Mouse (Mus musculus) fibroblast of lung, adult 2 months (primary cell): ENCODE data around the gene Zic2.

ENCODE experiments used
- DNase-seq: peaks from one replicate; pipeline ENCODE4 v3.0.0-alpha.2; 2011; ENCODE audit warnings: low read depth

Zic2 gene

DNA sequence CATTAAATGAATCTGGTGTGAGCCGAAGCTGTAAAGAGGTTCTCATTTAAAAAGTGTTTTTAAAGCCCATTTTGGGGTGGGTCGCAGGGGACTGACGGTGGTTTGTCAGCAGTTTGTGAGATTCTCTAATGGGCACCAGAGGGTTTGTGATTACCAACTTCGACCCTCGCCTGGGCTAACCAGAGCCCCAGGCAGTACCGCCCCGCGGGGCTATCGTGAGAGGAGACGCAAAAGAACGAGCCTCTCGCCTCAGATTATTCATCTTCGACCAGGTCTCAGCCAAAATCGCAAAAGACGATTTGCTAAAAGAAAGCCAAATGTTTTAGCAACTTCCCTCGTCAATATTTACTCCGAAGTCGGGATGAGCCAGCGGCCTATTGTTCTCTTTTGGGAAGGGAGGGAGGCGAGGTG is 2.0 kb downstream of the Zic2 start:
- no peak for DNase-seq

DNA sequence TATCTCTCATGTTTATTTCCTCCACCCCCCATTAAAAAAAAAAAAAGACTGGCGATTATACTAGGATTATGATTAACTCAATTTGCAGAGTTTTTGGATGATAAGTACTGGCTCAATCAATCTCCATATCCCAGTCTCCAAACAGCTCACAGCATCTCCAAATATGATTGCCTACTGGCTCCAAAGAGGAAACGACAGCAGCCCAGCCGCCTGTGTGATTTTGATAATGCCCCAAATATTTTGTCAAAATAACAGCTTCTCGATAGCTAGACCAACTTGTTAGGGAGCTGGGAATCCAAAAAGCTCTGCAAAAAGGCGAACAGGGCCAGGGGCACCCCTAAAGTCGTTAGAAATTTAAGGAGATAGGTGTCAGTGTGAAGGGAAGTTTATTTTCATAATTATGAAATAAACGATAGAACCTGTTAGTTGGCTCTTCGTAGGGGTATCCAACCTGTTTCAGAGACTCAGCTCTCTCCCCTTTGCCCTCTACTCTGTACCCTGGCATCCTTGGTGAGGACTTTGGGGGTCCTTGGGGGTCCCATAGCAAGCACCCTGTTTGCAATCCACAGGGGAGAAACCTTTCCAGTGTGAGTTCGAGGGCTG is 2.8 kb downstream of the Zic2 start:
- no peak for DNase-seq

DNA sequence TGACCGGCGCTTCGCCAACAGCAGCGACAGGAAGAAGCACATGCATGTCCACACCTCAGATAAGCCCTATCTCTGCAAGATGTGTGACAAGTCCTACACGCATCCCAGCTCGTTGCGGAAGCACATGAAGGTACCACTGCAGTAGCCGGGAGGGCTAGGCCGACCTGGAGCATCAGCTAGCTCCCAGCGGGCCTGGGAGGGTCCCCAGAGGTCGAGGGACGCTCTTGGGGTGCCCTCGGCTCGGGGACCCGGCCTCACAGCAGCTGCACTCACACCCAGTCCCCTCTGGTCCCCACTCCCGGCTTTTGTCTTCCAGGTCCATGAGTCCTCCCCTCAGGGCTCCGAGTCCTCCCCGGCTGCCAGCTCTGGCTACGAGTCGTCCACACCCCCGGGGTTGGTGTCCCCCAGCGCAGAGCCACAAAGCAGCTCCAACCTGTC is 3.4 kb downstream of the Zic2 start:
- DNase-seq, result no peak

DNA sequence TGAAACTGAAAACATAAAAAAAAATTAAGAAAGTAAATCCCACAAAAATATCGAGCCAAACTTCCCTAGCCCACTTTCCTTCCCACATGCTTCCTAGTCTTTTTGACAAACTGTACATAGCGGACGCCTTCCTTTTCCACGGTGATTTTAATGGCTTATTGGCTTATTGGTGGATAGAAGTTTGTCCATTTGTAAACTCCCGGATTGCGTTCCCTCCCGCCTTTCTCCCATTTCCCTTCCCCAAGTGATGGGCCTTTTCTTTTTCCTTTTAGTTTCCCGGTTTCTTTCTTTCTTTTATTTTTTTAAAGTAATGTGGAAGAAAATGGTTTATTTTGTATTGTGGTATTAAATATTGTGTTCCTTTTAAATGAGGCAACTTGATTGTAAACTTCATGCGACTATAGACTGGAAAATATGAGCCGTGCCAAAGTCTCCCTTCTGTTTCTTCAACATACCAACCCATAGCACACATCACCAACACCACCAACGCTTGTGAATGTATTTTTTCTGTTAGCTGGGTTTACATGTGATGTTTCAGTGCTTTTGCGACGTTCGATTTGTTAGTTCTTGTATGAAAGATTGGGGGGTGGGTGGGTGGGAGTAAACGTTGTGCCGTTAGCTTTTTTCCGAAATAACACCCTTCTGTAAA is 4.3 kb downstream of the Zic2 start:
- DNase-seq, result no peak

DNA sequence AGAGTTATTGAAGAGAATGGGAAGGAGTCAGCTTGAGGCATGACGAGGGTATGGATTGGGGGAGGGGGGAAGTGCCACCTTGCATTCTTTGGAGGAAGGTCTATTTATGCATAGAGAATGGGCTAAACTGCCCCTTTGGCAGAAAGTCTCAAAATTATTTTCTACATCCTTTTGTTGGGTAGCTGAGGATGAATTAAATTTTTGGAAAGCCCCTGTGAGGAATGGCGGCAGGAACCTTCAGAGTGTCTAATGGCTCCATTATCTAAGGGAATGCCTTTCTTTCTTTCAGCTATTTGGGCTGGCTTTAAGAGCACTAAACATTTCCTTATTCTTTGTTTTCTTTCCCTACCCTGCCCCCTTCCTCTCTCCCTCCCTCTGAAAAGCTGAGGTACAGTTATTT is 5.1 kb downstream of the Zic2 start:
- DNase-seq, result no peak

DNA sequence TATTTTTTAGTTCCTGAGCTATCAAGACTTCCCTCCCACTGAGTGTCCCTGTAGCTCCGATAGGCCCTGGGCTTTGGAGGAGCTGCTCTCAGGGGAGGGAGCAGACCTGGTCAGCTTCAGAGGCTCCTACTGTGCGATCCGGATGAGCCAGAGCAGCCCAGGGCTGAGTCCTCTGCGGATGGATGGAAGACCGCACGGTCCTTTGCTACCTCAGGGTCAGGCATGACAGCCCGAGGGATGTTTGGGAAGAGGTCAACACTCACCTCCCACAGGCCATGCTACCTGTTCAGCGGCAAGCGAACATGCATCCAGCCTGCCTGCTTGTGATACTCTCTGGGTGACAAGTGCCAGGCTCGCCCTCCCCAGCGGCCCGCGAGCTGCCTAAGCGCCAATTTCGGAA is 5.9 kb downstream of the Zic2 start:
- DNase-seq, result no peak

DNA sequence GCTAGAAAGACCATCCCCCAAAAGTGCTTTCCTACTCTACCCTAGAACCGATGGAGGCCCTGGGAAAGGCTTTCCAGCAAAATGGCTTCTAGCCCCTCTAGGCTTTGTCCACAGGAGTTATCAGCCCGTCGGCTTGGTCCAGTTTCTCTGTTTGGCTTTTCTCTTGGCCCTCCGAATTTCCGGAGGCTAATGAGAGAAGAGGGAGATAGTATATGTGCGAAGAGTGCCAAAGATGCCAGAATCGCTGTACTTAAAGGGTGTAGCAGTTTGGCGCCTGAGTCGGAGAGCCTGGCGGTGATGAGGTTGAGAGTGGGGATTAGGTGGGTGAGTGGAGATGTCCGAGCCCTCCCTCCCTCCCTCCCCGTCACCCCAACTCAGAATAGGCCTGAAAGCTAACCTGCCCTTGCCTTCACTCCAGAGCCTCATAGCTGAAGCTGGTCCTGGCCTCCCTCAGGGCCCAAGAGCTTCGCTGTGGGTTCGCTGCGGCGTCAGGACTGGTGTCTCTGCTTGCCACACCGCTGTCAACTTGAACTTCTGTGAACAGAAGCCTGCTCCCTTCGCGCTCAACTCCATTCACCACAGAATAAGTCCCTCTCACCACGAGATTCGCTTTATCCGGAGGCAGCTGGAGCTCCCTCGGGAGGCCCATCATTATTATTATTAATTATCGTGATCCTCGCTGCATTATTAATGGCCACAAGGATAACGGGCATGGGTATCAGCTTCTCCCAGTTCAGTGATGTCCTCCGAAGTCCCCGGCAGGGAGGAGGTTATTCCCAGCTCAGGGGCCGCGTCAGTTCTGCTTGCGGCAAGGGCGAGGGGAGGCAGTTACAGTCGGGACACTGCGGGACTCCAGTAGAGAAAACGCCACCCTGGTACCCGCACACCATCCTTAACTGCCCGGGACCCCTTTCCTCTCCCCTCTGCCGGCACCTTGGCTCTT is 7.1 kb downstream of the Zic2 start:
- DNase-seq, result no peak

DNA sequence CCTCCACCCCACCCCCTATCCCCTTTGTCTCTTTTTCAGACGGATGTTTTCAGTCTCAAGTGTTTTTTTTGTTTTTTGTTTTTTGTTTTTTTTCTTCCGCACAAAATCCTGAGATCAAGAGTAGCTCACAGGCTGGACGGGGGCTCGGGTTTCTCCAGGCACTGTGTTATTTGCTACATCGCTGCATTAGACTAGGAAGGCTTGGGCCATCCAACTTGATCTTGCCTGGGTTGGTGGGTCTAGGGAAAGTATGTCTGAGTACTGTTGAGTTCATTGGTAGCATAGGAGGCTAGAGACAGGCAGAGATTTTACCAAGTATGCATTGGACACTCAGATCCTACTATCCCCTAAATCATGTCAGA is 7.8 kb downstream of the Zic2 start:
- DNase-seq, result no peak

DNA sequence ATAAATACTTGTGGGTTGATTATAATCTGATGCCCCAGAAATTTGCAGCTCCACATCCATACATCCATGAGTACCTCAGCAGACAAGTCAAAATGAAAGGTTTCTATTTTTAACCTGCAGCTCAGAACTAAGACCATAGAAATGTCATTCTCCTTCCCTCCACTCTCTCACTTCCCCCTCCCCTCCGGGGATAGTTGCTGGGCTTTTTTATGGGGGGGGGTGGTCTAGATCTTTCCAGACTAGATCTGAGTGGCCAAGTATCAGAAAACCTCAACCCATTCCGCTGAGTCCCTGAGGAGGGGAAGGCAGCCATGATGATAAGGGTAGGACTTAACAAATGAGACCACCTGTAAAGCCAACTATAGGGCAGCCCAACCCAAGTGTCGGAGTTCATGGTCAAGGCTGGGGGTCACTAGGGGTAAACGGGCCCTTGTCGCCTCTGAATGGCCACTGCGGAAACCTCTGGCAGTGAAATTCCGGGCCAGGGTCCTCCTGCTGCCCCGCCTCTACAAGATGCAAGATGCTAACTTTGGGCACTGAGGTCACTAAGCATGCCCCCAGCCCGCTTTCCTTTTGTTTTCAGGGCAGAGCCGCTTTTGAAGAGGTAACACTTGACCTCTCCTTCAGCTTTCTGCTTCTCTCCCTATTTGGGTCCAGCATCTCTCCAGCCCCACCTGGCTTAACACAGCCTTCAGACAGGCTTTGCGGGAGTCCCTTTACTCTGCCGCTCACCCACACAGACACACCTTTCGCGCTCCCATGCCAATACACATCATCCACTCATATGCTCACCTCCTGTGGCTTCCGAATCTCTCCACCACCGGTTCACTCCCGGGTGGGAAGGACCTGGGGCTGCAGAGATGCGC is 8.6 kb downstream of the Zic2 start:
- no peak for DNase-seq

DNA sequence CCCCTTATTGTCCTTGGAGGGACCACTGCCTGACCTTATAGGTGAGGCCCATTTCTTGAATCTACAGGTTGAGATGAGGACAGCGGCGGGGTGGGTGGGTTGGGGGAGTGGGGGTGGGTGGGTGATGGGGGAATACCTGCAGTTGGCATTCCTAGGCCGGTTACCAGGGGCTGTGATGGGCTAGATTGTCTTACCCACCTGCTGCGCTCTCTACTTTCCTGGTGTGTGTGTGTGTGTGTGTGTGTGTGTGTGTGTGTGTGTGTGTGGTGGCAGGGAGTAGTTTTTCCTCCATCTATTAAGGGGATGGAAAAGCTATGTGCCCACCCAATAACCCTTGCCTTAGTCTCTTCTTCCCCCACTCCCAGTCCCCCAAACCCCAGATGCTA is 9.2 kb downstream of the Zic2 start:
- no peak for DNase-seq

DNA sequence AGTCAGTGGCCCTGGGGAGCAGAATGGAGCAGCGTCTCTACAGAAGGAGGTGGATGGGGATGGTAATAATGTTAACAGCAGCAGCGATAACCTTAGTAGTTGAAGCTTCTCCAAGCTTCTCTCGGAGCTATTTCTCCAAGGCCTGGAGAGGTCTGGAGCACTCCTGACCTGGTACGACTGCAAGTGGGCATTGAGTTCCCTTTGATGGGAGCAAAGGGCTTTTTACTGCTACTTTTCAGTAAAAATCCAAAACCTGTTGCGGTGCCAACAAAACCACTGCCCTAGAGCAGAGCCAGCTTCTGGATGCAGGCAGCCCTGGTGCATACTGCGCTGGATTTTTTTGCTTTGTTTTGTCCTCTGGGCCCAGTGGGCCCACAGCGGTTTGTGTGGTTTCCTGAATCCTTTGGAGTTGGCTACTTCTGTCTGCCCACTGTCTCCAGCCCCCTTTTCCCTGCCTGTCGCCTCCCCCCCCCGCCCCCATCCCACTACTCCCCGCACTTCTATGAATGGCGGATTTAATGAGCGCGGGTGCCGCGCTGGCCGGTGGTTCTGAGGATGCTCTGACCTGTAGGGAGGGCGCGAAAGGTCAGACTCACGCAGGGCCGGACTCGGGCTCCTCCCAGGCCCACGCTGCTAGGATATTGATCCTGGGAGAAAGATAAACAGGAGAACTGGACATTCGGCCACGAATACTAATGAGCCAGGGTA is 9.8 kb downstream of the Zic2 start:
- DNase-seq, result no peak

DNA sequence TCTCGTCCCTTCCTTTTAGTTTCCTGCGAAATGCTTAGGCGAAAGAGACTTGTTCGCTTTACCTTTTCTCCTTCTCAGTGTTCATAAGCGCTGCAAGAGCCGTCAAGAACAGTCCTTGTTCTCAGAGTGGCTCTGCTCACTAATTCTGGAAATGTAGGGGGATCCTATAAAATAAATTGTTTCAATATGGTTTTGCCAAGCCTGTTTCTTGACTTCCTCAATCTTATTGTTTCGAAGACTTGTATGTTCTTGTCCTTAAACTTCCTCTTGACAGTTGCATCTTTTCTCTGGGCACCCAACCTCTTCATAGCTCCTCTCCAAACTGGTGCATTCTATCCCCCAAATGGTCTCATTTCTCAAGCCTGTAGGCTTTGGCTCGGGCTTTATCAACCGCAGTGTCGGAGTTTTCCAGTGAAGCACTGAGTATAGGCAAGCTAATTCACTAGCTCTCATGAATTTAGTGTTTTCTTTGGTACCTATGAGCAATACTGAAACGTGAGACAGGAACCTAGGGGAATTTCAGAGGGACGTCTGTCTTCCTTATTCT is 10.5 kb downstream of the Zic2 start:
- no peak for DNase-seq

DNA sequence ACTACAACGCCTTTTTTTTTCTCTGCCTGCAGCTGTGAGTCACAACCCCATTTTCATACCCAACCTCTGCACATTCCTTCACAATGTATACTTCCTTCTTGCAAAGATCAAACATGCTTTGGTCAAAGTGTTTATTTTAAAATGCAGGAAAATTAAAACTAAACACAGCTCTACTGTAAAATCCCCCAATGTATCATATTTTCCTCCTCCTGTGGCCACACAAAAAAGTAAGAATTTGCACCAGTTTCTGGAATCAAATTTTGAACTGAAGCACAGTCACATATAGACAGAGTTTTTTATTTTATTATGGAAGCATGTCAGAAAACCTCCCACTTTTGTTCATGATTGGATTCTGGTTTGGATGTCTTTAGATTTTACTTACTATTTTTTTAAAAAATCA is 11.4 kb downstream of the Zic2 start:
- DNase-seq, result no peak

DNA sequence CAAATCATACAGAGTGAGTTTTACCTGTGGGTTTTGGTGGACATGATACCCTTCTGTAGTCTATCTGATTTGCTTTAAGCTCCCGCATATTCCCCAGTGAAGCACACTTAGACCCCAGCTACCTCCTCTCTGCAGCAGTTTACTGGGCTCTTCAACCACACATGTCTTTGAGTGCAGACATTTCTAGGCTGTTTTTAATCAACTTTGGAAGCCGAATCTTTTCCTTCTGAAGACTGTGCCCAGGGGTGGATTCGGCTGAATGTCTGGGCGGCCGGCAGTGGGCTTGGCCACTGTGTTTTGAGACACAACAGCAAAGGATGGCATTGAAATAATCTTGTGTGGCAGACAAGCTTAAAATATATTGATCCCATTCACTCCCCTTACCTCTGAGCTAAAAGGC is 12.1 kb downstream of the Zic2 start:
- DNase-seq, result no peak

DNA sequence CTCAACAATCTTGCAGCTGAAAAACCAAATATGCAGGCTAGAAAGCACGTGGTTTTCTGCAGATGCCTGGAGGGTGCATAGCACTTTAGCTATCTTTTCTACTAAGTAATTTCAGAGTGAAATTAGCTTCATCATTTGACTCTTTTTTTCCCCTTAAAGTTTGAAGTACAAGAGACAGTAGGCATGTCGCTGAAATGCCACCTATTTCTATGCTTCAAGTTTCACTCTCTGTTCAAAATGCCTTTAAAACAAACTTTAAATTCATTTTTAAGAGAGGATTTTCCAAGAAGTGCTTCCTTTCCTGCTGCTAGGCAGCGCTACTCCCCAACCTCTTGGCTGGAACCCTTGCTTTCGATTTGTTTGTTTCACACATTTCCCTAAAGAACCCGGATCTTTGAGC is 13.8 kb downstream of the Zic2 start:
- no peak for DNase-seq

DNA sequence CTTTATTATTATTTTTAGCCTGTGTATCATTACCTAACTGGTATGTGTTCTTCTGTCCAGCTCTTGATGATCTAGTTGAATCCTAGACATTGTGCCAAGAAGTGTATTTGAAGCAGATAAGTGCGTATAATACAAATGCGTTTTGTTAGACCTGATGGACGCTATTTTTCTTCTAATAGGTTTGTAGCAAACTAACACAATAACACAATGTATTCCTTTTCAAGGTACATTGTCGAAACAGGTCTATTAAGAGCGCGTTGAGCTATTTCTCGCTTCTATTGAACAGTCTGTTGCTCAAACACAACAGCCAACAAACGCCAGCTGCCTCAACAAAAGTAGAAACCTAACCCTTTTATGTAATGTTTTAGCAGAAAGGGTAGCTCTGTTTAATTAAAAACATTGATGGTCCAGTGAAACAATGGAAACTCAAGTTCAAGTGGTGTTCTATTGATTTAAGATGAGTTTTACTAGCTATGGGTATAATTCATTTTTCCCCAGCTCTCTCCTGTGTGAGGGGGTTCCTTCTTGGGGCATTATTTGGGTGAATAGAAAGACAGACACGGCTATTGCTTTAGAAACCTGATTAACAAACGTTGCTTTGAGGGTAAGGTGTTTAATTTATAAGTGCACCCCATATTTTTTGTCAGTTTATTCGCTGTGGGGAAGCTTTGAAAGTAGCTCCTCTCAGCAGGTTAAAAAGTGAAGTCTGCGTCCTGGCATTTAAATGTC is 14.6 kb downstream of the Zic2 start:
- DNase-seq, result no peak

DNA sequence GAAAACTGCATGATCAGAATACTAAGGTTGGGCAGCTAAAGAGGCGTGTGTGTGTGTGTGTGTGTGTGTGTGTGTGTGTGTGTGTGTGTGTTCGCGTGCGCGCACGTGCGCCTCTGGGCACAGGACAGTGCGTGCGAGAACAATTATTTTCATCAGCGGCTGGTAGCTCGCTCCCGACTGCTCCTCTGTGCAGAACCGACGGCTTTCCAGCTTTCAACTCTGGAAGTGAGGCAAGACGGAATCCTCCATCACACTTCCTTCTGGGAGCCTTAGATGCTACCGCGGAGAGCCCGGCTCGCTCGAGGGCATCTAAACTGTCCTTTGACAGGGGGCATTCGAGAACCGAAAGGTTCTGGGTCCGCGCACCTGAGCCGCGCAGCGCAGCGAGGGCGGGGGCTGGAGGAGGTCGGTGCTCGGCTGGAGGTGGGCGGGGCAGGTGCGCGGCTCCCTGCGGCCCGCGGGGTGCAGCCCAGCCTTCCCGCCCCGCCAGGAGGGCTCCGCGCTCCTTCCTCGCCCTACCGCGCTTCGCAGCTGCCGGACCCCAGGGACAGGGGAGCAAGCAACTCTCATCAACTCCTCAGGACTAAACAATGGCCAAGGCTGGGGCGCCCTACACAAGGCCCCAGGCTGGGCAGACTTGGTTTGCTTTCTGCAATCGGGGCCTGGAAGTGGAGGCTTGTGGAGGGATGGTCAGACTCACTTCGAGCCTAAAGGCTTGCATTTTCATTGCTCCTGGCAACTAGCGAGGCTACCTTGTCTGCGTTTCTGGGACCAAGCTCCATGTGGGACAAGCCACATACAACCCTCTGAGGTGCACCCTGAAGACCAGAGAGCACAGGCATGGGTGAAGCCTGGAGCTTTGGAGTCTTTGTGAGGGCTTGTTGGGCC is 15.4 kb downstream of the Zic2 start, which contains the start of gene Gm10837:
Gene Gm10837 (plus strand): TSS at position 146 of the 888 bp plus-strand sequence.
- DNase-seq, result no peak

DNA sequence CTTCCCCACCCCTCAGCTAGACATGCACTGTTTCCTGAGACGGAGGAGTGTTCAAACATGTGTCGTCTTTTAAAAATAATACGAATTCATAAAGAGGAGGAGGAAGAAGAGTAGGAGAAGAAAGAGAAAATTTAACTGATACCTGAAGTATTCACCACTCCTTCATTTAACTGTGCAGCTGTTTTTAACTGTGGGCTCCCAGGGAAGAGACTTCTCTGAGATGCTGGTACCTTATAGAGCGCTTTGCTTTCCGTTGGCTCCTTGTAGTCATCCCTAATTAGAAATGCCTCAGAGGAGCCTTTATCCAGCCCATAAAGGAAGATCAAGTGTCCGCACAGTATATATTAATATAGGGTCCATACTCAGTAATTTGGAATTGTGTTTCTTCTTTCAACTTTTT is 16.3 kb downstream of the Zic2 start:
- no peak for DNase-seq

DNA sequence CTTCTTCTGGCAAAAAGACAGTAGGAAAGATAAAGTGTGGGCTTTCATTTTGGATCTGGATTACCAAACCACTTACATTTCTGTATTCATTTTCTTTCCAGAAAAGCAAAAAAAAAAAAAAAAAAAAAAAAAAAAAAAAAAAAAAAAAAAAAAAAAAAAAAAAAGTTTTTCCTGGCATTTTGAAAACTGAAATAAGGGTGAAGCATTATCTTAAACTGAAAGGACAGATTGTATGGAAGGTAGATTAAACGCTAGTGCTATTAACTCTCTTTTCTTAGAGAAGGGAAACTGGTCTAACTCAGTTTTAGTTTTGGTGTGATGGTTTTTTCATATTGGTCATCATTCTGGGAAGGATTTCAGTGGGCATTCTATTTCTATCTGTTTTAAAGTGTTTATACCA is 16.8 kb downstream of the Zic2 start:
- no peak for DNase-seq

DNA sequence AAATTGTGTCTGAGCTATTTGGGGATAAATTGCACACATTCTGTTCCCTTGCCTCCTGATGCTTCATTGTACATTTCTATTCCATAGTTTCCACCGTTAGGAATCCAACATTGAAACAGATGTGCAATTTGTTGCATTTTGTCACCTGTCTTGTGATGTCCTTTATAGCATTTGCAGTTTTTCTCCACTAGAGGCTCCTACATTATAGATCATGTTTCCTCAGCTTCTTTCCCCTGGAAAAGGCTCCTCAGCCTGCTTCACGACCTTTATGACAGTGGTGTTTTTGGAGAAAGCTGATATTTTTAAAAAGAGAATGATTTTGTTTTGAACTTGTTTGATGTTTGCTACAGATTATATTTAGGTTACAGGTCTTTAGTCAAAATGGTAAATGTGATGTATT is 33.8 kb downstream of the Zic2 start:
- DNase-seq, result no peak
